Mouse (Mus musculus): ENCODE data around the gene Il4i1.

DNA sequence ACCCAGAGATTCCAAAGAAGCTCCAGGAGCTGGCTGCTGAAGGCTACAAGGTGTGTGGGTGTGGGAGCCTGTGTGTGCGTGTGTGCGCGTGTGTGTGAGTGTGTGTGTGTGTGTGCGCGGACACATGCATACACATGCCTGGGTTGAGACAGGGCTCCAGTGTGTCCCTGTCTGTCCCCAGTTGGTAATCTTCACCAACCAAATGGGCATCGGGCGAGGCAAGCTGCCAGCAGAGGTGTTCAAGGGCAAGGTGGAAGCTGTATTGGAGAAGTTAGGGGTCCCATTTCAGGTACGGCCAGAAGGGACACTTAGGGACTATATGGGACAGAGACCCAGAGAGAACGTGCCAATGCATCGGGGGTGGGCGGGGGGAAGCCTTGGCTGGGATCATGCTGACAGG is 43.7 kb downstream of the Il4i1 start:
- TF ChIP-seq CTCF (IDR thresholded peaks at IDR 0.05; ENCODE audit: extremely low read depth, insufficient read length, insufficient replicate concordance, low read depth, low read length), result no peak
- TF ChIP-seq POLR2A (IDR thresholded peaks at IDR 0.05; ENCODE audit: low read depth, low read length), result no peak

Data from small intestine, adult 2 months (tissue).